Mouse (Mus musculus) adrenal gland, postnatal 10 days (tissue): Measurements from ENCODE around the gene Tsga10ip. TPM values are rescaled to one million over a fixed set of nuclear protein-coding genes. Genes with fewer than 3 reads are reported as not detected.

Experiments
- DNase-seq: peaks from one replicate; pipeline ENCODE4 v3.0.0; 2021; ENCODE audit warnings: mixed read lengths
- total RNA-seq, 2 experiments: library from RNA; stranded (reverse); gene quantifications; 2 replicates each; pipeline ENCODE4 v1.2.3; 2021

Tsga10ip gene
- total RNA-seq, 2 experiments from 2014 or later, result not detected

GRCm38 (mm10) chr19:5345297-5346131 lies 56.8 kb downstream of the Tsga10ip start:
- no peak for DNase-seq

DNA sequence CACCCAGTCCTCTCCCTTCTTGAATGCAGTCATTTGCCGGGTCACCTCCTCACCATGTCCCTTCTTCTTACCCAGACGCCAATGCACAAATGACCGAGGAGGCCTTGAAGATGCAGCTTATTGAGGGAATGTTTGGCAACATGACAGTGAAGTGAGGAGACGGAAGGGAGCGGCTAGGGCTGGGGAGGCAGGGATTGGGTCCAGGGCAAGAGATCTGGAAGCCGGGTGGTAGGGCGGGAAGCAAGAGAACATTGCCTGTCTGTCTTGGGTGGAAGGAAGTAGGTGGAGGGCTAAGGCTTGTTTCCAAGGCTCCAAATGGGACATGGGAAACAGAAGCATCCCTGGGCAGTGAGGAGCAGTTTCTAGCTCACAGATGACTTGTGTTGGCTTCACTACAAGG lies 61.0 kb downstream of the Tsga10ip start:
- DNase-seq, result no peak

Other genes with a start within 250 kb of the Tsga10ip start
- gene Pacs1, start 129.4 kb downstream of the Tsga10ip start, total RNA-seq, result 10 to 100 TPM; 23.3 to 28.7 TPM
- 100 to 1,000 TPM; 149 to 167 TPM for gene Sf3b2, start 107.1 kb downstream of the Tsga10ip start, total RNA-seq
- under 1 TPM; 0.27 to 0.51 TPM for gene Gal3st3, start 104.2 kb downstream of the Tsga10ip start, total RNA-seq
- not detected for gene Catsper1, start 66.8 kb downstream of the Tsga10ip start, total RNA-seq
- gene Cst6, start 53.0 kb downstream of the Tsga10ip start, total RNA-seq, result 1 to 10 TPM; 1.4 to 2.4 TPM
- gene Eif1ad, start 35.8 kb downstream of the Tsga10ip start, total RNA-seq, result 10 to 100 TPM; 33.6 to 37.8 TPM
- gene Banf1, start 35.4 kb downstream of the Tsga10ip start, total RNA-seq, result 100 to 1,000 TPM; 165 to 169 TPM
- gene Sart1, start 13.8 kb downstream of the Tsga10ip start, total RNA-seq, result 10 to 100 TPM; 63.6 to 65.1 TPM
- gene Drap1, start 22.5 kb upstream of the Tsga10ip start, total RNA-seq, result 100 to 1,000 TPM; 246 to 264 TPM
- gene AI837181, start 22.6 kb upstream of the Tsga10ip start, total RNA-seq, result 10 to 100 TPM; 42.5 to 43.8 TPM
- under 1 TPM in 1 of 2 experiments, not detected in 1; 0.18 TPM for gene Fosl1, start 45.0 kb upstream of the Tsga10ip start, total RNA-seq
- 10 to 100 TPM in 1 of 2 experiments, 1 to 10 TPM in 1; 9.4 to 11.5 TPM for gene Ccdc85b, start 55.4 kb upstream of the Tsga10ip start, total RNA-seq
- gene Fibp, start 58.1 kb upstream of the Tsga10ip start, total RNA-seq, result 10 to 100 TPM; 74.9 to 99.3 TPM
- gene Ctsw, start 66.0 kb upstream of the Tsga10ip start, total RNA-seq, result 1 to 10 TPM; 1.4 to 1.8 TPM
- 10 to 100 TPM; 48.8 to 50.9 TPM for gene Efemp2, start 71.4 kb upstream of the Tsga10ip start, total RNA-seq
- 10 to 100 TPM; 25.2 to 27.4 TPM for gene Mus81, start 85.9 kb upstream of the Tsga10ip start, total RNA-seq
- 100 to 1,000 TPM; 651 to 659 TPM for gene Cfl1, start 87.9 kb upstream of the Tsga10ip start, total RNA-seq
- 1 to 10 TPM; 1.2 to 2.7 TPM for gene 1700020D05Rik, start 101.3 kb upstream of the Tsga10ip start, total RNA-seq
- gene Snx32, start 108.0 kb upstream of the Tsga10ip start, total RNA-seq, result 10 to 100 TPM in 1 of 2 experiments, 1 to 10 TPM in 1; 8.0 to 12.3 TPM
- gene Ovol1, start 158.1 kb upstream of the Tsga10ip start, total RNA-seq, result not detected
- 1 to 10 TPM; 6.3 to 7.3 TPM for gene Ap5b1, start 165.5 kb upstream of the Tsga10ip start, total RNA-seq
- 100 to 1,000 TPM in 1 of 2 experiments, 10 to 100 TPM in 1; 98.8 to 108 TPM for gene Rnaseh2c, start 199.3 kb upstream of the Tsga10ip start, total RNA-seq
- 10 to 100 TPM; 49.9 to 52.2 TPM for gene Kat5, start 207.7 kb upstream of the Tsga10ip start, total RNA-seq
- 10 to 100 TPM; 54.1 to 55.7 TPM for gene Rela, start 235.0 kb upstream of the Tsga10ip start, total RNA-seq